Mouse (Mus musculus): Measurements from ENCODE around the gene Slc10a7. TPM values are rescaled to one million over a fixed set of nuclear protein-coding genes. Genes with fewer than 3 reads are reported as not detected.

Slc10a7 gene
- polyA plus RNA-seq, 2 experiments: 13.1 to 20.9 TPM

DNA sequence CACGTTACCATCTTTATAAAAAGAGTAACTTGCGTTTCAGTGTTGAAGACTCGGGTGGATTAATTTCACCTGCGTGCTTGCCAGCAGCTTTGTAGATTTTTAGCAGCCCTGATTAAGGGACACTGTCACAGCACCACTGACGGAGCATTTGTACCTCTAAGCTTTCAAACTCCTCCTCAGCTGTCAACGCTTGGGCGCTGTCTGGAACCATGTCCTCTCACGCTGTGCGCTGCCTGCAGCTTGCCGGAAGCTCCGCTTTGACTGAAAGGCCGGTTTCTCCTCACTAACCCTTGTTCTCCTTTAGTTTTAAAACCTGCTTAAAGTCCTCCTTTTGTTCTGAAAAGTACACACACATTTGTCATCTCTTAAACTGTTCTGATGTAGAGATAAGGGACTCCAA, 123.9 kb downstream of the Slc10a7 start:
- DNase-seq (ENCODE audit: low spot score) (no peak), ATAC-seq (ENCODE audit: low FRiP score, low read depth) (no peak)
- H3K36me3 ChIP-seq (ENCODE audit: control insufficient read depth, insufficient read depth, low read length): no peaks in the 10 kb centered on the region
- H3K27me3 ChIP-seq (ENCODE audit: control insufficient read depth, insufficient read depth, low read length): no peaks in the 10 kb centered on the region
- H3K9ac ChIP-seq (ENCODE audit: low read depth, low read length, severe bottlenecking): no peak overlapping the region
- H3K4me3 ChIP-seq (replicated peaks; ENCODE audit: low read length): no peak overlapping the region
- H3K4me1 ChIP-seq (ENCODE audit: control insufficient read depth, insufficient read depth, low read length): peaks cover 12% of the 10 kb centered on the region; the same call in 1 of the 2 replicates
- H3K9me3 ChIP-seq (ENCODE audit: control insufficient read depth, low read length): no peaks in the 10 kb centered on the region
- H3K4me2 ChIP-seq (replicated peaks; ENCODE audit: low read depth, low read length, severe bottlenecking): no peak overlapping the region
- no peak for TF ChIP-seq POLR2A (IDR thresholded peaks at IDR 0.05; ENCODE audit: borderline replicate concordance, extremely low read depth, insufficient read depth, insufficient read length)
- H3K27ac ChIP-seq (replicated peaks; ENCODE audit: low read depth, low read length): no peak overlapping the region
- 58% methylated on average over 12 of the region's 12 CpGs for WGBS

- H3K36me3 ChIP-seq (ENCODE audit: control insufficient read depth, insufficient read depth, low read length): no peaks in the 10 kb centered on the region
- no peak overlapping the region for H3K4me3 ChIP-seq (replicated peaks; ENCODE audit: low read length)
- ATAC-seq (ENCODE audit: low FRiP score, low read depth): no peak
- no peak overlapping the region for H3K27ac ChIP-seq (replicated peaks; ENCODE audit: low read depth, low read length)
- H3K4me1 ChIP-seq (ENCODE audit: control insufficient read depth, insufficient read depth, low read length): peaks cover 12% of the 10 kb centered on the region; the same call in 1 of the 2 replicates
- H3K4me2 ChIP-seq (replicated peaks; ENCODE audit: low read depth, low read length, severe bottlenecking): no peak overlapping the region
- 59% methylated on average over 3 of the region's 3 CpGs for WGBS
- no peak for TF ChIP-seq POLR2A (IDR thresholded peaks at IDR 0.05; ENCODE audit: borderline replicate concordance, extremely low read depth, insufficient read depth, insufficient read length)
- no peaks in the 10 kb centered on the region for H3K9me3 ChIP-seq (ENCODE audit: control insufficient read depth, low read length)
- no peaks in the 10 kb centered on the region for H3K27me3 ChIP-seq (ENCODE audit: control insufficient read depth, insufficient read depth, low read length)
- DNase-seq (ENCODE audit: low spot score): no peak
- H3K9ac ChIP-seq (ENCODE audit: low read depth, low read length, severe bottlenecking): no peak overlapping the region
Measured at GRCm38 (mm10) chr8:78634018-78634417, 124.9 kb downstream of the Slc10a7 start.

DNA sequence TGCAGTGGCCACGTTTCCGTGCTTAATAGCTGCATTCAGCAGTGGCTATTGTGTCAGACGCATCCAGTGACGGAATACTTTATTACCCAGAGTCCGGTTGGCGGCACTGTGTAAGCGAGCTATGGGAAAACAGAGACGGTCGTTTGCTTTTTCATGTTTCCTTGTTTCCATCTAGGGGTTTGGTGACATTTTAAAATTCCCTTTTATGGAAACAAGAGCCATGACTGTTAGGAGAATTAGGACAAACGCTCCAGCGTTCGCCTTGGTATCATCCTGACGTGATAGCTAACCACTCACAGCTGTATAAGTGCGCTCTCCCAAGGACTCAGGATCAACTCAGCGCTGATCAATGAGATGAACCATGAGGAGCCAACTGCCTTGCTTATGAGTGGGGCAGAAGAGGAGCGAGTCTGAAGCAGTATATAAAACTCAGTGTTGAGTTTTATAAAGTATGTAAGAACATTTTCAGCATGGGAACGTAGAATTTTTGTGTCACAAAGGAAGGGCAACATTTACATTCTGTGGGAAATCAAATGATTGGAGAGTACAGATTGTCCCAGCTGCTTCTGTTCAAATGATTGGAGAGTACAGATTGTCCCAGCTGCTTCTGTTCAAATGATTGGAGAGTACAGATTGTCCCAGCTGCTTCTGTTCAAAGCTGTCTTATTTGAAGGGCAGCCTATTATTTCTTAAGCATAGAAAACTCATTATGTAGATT, 125.5 kb downstream of the Slc10a7 start:
- H3K4me2 ChIP-seq (replicated peaks; ENCODE audit: low read depth, low read length, severe bottlenecking): no peak overlapping the region
- ATAC-seq (ENCODE audit: low FRiP score, low read depth) (no peak), DNase-seq (ENCODE audit: low spot score) (no peak)
- no peaks in the 10 kb centered on the region for H3K27me3 ChIP-seq (ENCODE audit: control insufficient read depth, insufficient read depth, low read length)
- peaks cover 12% of the 10 kb centered on the region; the same call in 1 of the 2 replicates for H3K4me1 ChIP-seq (ENCODE audit: control insufficient read depth, insufficient read depth, low read length)
- H3K9me3 ChIP-seq (ENCODE audit: control insufficient read depth, low read length): no peaks in the 10 kb centered on the region
- H3K4me3 ChIP-seq (replicated peaks; ENCODE audit: low read length): no peak overlapping the region
- no peak overlapping the region for H3K9ac ChIP-seq (ENCODE audit: low read depth, low read length, severe bottlenecking)
- no peak for TF ChIP-seq POLR2A (IDR thresholded peaks at IDR 0.05; ENCODE audit: borderline replicate concordance, extremely low read depth, insufficient read depth, insufficient read length)
- H3K36me3 ChIP-seq (ENCODE audit: control insufficient read depth, insufficient read depth, low read length): no peaks in the 10 kb centered on the region
- WGBS: 42% methylated on average over 17 of the region's 17 CpGs
- H3K27ac ChIP-seq (replicated peaks; ENCODE audit: low read depth, low read length): no peak overlapping the region

DNA sequence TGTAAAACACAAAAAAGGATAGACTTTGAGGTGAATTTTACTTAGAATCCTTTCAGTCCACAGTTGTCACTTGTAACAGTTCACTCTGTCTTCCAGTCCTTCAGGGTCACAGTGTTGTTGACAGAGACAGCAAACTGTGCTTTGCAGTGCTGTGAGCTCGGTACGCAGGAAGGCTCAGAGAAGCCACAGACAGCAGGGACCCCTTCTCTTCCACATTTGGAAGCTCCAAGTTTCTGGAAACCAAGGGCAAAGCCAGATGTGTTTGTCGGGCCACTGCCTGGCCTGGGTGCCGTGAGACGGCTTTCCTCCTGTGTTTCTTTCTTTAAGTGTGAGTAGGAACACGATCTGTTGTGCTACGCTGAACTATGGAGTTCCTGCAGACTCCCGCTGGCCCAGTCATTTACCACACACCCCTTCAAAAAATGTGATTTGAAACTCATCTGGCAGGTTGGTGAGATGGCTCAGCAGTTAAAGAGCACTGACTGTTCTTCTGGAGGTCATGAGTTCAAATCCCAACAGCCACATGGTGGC, 126.2 kb downstream of the Slc10a7 start:
- H3K27ac ChIP-seq (replicated peaks; ENCODE audit: low read depth, low read length): no peak overlapping the region
- no peaks in the 10 kb centered on the region for H3K36me3 ChIP-seq (ENCODE audit: control insufficient read depth, insufficient read depth, low read length)
- no peak overlapping the region for H3K4me2 ChIP-seq (replicated peaks; ENCODE audit: low read depth, low read length, severe bottlenecking)
- H3K27me3 ChIP-seq (ENCODE audit: control insufficient read depth, insufficient read depth, low read length): no peaks in the 10 kb centered on the region
- ATAC-seq (ENCODE audit: low FRiP score, low read depth) (no peak), DNase-seq (ENCODE audit: low spot score) (no peak)
- H3K4me1 ChIP-seq (ENCODE audit: control insufficient read depth, insufficient read depth, low read length): peaks cover 8% of the 10 kb centered on the region; the same call in 1 of the 2 replicates
- TF ChIP-seq POLR2A (IDR thresholded peaks at IDR 0.05; ENCODE audit: borderline replicate concordance, extremely low read depth, insufficient read depth, insufficient read length): no peak
- no peaks in the 10 kb centered on the region for H3K9me3 ChIP-seq (ENCODE audit: control insufficient read depth, low read length)
- H3K4me3 ChIP-seq (replicated peaks; ENCODE audit: low read length): no peak overlapping the region
- WGBS: 51% methylated on average over 8 of the region's 8 CpGs
- no peak overlapping the region for H3K9ac ChIP-seq (ENCODE audit: low read depth, low read length, severe bottlenecking)

DNA sequence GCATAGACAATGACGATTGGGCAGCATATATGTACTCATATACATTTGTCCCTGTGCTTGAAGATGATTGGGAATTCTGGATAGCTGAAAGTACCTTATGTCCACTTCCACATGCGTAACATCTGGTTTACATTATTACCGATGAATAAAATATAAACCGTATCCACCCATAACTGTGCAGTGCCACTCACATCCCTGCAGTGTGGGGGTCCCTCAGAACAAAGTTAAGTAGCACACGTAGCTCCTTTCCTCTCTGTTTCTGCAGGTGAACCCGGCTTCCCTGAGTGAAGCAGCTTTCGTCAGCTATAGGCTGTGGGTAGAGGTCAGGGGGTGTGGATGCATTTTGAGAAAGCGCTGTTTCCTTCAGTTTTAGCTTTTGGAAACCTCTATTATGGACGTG, 132.8 kb downstream of the Slc10a7 start:
- H3K36me3 ChIP-seq (ENCODE audit: control insufficient read depth, insufficient read depth, low read length): no peaks in the 10 kb centered on the region
- no peaks in the 10 kb centered on the region for H3K27me3 ChIP-seq (ENCODE audit: control insufficient read depth, insufficient read depth, low read length)
- no peak overlapping the region for H3K9ac ChIP-seq (ENCODE audit: low read depth, low read length, severe bottlenecking)
- peaks cover 18% of the 10 kb centered on the region for H3K4me1 ChIP-seq (ENCODE audit: control insufficient read depth, insufficient read depth, low read length)
- H3K9me3 ChIP-seq (ENCODE audit: control insufficient read depth, low read length): no peaks in the 10 kb centered on the region
- ATAC-seq (ENCODE audit: low FRiP score, low read depth): no peak
- no peak overlapping the region for H3K4me3 ChIP-seq (replicated peaks; ENCODE audit: low read length)
- H3K27ac ChIP-seq (replicated peaks; ENCODE audit: low read depth, low read length): no peak overlapping the region
- WGBS: 35% methylated on average over 9 of the region's 9 CpGs
- DNase-seq (ENCODE audit: low spot score): no peak
- TF ChIP-seq POLR2A (IDR thresholded peaks at IDR 0.05; ENCODE audit: borderline replicate concordance, extremely low read depth, insufficient read depth, insufficient read length): no peak
- H3K4me2 ChIP-seq (replicated peaks; ENCODE audit: low read depth, low read length, severe bottlenecking): no peak overlapping the region

Data from limb, embryonic 14.5 days (tissue).